Mouse (Mus musculus) heart, postnatal 25 days (tissue): ENCODE measurements at regions not wholly inside any gene's neighbourhood (a gene's known extent, or its start where the extent isn't known, plus 50 kb on each side); places are given as distances from the start of the nearest gene placed in this dataset.

Experiments used
- DNase-seq: peaks from one replicate; pipeline ENCODE4 v3.0.0; 2022; ENCODE audit warnings: low spot score
- intact Hi-C: fragments of 180-260 bp; cut with DNase I; formaldehyde crosslinking; loops from one replicate; pipeline ENCODE4 v1.15.1; 2025

DNA sequence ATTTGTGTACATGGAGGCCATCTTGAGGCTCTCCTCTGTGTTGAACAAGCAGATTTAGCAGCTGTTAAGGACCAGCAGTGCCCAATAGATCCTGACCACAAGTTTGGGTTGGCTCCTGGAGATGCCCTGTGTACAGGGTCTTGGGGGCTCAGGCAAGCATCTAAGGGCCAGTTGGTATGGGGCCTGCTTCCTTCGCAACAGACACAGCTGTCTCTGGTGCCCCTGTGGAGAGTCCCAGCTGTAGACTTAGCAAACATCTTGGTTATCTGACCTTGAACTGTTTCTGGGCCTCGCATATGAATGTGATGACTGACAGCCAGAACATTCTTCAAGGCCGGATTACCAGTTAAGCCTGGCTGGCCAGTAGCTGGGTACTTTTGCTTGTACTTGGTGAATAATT, 135.4 kb upstream of the Runx1 start:
- intact Hi-C loops = no loop called here
- DNase-seq = no peak

DNA sequence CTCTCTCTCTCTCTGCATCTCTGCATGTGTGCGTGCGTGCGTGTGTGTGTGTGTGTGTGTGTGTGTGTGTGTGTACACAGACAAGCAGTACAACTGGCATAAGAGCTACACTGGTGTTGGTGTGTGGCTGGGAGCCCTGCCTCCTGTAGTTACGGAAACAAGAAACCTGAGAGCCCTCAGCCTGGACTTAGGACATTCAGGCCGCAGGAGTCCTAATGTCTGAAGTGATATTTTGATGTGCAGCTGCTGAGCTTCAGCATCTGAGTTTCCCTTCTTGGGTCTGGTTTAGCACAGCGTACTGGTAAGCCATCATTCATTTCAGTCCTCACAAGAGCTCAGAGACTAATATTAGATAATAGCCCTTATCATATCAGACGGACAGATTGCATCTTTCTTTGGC, 134.8 kb upstream of the Runx1 start:
- no peak for DNase-seq
- intact Hi-C loops = no loop called here

GRCm38 (mm10) chr16:92958967-92959366, 133.0 kb upstream of the Runx1 start:
- intact Hi-C loops = no loop called here
- DNase-seq = no peak

DNA sequence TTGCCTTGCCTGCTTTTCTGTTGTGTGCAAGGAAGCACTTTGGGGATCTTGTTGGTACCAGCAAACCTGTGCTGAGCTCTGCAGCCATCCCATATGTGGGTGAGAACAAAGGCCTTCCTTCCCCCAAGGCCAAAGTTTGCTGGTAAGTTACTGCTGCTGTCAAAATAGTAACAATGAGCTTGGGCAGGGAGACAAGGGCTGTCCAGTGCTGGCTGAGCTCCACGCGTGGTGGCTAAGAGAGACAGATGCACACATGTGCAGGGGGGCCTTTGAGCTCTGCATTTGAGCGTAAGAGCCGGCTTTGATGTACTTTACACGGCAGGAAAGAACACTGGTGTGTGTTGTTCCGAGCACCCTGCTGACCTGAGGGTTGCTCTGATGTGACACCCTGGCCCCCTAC, 132.2 kb upstream of the Runx1 start:
- DNase-seq = no peak
- intact Hi-C loops = no loop called here

DNA sequence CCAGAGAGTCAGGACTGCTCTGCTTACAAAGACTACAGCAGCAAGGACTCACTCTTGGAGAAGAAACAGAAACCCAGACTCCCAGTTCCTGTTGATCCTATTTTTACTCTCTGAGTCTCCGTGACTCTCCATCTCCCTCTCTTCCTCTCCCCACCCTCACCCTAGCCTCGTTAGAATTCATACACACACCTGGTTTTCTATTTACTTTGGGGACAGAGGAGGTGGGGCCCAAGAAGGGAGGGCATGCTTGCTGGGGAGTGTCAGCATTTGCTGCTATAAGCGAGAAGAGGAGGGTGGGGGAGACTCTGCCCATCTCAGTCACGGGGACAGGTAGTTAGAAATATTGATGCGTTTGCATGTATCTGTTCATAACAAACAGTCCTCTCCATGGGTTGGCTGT, 129.6 kb upstream of the Runx1 start:
- no peak for DNase-seq
- intact Hi-C loops = no loop called here

DNA sequence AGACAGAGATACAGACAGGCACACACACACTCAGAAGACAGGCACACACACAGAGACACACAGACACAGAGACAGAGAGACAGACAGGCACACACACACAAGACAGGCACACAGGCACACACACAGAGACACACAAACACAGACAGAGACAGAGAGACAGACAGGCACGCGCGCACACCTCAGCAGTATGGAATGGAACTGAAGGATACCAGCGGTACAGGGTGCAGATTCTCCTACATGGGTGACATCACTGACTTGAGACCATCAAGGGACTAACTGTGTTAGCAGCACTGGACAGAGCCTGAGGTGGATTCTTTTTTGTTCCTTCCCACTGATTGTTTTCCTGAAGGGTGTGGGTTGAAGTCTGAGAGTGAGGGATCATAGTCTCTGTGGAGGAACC, 129.1 kb upstream of the Runx1 start:
- intact Hi-C loops = no loop called here
- DNase-seq = no peak

DNA sequence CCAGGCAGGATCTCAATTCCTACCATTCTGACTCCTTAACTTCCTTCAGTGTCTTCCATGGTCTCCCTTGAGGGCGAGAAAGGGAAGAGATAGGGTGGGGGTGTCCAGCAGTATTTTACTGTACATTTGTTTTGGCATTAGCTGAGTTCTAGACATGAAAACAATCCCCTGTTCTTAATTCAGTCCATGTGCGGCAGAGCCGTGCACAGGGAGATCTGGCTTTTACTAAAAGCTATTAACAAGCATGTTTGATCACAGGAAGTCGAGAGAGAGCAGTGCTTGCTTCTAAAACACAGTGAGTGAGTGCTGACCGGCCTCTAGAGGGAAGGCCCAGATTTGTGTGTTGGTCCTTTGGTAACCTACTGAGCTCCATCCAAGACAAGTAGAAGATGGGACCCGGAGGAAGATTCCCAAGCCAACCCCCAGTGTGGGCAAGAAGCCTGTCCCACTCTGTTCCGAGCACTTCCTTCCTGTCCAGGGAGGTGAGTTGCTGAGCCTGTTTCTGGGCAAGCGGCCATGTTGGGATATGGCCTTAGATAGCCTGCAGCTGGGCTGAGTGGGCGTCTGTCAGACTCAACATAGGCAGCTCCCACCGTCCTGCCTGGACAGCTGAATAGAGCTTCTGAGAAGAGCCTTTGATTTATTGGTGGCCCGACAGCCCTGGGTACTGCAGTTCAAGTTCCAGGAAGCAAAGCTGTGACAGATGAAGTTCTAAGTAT, 128.1 kb upstream of the Runx1 start:
- intact Hi-C loops = no loop called here
- peak; percentile 45 for DNase-seq

DNA sequence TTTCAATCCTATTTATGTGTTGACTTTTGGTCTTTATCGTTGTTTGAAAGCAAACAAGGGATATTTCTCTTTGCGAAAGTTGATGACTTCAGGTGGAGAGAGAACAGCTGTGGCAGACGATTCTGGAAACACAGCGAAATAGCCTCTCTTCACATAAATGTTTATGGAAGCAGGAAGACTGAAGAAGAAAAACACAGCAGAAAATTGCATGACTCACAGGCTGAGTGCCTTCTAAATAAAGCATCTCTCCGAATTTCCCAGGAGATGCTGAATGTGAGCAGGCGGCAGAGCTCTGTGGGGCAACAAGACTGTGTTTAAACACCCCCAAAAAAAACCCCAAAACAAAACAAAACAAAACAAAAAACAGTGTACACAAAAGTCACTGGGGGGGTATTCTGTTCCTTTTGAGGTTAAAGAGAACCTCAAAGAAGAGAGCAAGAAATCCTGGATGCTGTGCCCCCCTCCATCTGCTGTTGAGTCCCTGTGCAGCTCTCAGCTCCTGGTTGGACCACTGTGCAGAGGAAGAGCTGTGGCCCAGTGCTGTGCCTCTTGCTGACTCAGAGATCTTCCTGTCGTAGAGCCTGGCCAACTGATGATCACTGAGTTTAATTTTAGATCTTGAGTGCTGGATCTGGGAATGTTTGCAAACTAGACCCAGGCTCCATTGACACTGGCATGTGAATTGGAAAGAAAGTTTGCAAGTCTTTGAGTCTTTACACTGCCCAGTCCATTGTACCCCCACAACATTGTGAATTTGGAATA, 126.6 kb upstream of the Runx1 start:
- no peak for DNase-seq
- intact Hi-C loops = no loop called here

GRCm38 (mm10) chr16:92951516-92951915, 125.6 kb upstream of the Runx1 start:
- DNase-seq = no peak
- intact Hi-C loops = no loop called here

DNA sequence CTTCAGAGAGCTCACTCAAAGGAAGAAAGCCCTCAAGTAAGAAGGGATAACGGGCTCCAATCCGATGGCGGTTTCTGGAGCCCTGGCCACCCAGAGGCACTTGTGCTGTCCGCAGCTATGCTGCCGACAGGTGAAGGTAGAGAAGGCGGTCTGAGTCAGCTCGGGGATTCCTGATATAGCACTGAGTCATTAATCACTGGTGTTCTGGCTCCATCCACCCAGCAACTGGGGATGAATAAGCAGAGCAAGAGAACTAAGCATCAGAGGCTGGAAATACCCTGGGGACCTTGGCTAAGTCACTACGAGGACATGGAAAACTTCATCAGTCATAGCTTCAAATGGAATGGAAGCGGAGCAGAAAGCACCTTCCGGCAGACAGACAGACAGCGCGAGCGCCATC, 122.5 kb upstream of the Runx1 start:
- DNase-seq = no peak
- intact Hi-C loops = no loop called here

DNA sequence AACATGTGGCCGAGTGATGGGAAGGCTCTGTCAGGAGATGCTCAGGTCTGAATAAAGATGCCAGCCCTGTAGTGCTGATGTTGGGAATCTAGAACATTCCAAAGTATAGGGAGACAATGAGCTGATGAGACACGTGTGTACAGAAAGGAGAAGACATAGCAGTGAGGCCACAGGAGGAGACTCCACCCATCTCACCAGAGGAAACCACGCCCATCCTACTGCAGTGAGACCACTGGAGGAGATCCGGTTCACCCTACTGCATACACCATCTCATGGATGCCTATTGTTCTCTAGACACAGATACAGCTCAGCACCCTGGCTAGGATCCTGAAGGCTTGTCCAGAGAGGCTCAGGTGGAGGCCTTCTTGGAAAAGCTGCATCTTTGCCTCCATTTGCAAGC, 120.6 kb upstream of the Runx1 start:
- intact Hi-C loops = no loop called here
- DNase-seq = no peak

GRCm38 (mm10) chr16:92943901-92944300, 118.0 kb upstream of the Runx1 start:
- intact Hi-C loops = no loop called here
- DNase-seq = no peak

GRCm38 (mm10) chr16:92939618-92940017, 113.7 kb upstream of the Runx1 start:
- intact Hi-C loops = no loop called here
- DNase-seq = no peak

DNA sequence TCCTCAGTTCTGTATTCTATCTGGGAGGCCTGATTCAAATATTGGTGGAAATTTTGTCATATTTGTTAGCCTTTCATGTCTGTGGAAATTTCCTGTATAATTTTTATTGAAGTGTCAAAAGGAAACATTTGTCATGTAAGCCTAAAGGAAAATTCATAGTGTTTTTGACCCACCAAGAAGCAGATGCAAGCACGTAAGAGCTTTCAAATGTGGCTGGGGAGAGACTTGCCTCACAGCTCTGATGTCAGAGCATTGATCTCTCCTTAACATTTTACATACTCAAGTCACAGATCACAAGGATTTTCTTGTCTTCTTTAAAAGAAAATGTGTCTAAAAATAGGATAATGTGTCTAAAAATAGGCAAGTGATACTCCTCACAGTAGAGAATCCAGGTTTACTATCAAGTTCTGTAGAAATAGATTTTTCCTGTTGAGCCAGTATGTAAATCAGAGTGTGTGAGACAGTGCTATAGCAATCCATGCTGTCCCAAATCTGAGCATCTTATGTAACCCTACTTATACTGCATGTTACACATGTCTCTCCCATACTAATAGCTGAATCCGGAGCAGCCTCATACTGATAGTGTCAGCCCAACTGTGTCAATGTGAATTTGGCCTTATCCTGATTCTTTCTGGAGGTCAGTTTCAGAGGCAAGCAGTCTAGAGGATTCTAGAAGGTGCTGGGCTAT, 110.0 kb upstream of the Runx1 start:
- intact Hi-C loops = no loop called here
- no peak for DNase-seq

- intact Hi-C loops = no loop called here
- DNase-seq = no peak
Observed at GRCm38 (mm10) chr16:92930103-92930502, 104.2 kb upstream of the Runx1 start.

GRCm38 (mm10) chr16:92928201-92928600, 102.3 kb upstream of the Runx1 start:
- no peak for DNase-seq
- intact Hi-C loops = no loop called here

DNA sequence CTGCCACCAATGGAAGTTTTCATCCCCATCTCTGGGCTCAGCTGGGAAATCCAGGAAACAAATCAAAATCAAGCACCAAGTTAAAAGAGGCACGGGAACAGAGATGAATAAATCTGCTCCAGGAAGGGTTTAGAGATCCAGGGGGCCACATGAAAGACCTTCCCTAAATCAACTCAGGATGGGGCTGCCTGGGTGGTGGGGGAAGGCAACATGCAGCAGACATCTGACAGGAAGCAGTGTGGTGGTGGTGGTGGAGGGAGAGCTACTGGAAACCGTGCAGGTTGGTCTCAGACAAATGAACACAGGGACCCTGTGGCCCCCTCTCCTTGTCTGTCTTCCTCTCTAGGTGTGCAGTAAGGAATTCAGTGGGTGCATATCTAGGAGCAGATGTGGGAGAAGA, 101.7 kb upstream of the Runx1 start:
- intact Hi-C loops = no loop called here
- no peak for DNase-seq

GRCm38 (mm10) chr16:92926853-92927252, 100.9 kb upstream of the Runx1 start:
- DNase-seq = no peak
- intact Hi-C loops = no loop called here

DNA sequence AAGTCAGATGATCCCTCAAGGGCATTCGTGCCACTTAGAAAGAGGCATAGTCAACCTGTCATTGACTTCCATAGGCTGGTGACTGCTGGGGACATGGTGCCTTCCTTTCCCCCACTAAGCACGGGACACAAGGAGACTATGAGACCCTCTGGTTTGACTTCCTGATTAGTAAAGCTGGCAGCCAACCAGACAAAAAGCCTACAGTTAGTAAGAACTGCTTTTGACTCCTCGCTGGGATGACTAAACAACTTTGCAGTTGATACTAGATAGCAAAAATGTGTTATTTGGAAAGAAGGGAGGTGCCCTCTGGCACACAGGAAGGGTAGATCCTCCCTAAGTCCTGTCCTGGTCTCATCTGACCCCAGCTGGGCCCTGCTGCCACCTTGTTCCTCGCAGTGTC, 95.0 kb upstream of the Runx1 start:
- intact Hi-C loops = no loop called here

DNA sequence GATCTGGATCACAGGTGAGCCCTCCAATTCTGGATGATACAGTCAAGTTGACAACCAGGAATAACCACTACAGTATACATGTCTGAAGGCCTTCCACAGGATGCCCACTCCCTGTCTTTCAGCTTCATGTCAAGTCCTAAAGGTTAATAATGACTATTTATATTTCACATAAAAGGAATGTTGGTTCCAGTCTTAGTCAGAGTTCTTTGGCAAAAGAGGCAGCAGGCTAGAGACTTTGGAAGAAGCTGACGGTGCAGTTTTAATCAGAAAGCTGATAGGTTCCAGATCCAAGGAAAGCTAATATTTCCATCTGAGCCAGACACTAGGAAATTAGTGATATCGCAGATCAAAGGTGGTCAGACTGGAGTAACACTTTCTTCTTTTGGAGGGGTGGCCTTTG, 91.4 kb upstream of the Runx1 start:
- intact Hi-C loops = no loop called here
- no peak for DNase-seq

More for the DNA sequence above, 95.0 kb upstream of the Runx1 start:
- no peak for DNase-seq

DNA sequence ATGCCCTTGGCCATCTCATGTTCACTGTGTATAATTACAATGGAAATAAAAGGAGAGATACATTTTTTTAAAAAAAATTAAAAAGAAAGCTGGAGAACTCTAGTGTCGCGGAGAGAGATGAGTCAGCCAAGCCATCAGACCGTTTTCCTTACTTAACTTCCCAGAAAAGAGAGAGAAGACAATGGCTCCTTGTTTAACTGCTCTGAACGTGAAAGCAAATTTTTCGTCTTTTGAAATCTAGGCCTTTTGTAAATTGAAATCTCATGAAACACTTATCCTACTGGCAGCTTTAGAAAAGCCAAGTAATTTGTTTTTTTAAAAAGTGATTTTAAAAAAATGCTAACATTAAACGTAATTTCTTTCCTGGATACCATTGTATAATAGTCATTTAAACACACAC, 89.7 kb upstream of the Runx1 start:
- intact Hi-C loops = no loop called here
- DNase-seq = no peak
